Mouse (Mus musculus) testis, adult 2 months (tissue): ENCODE measurements at regions not wholly inside any gene's neighbourhood (a gene's known extent, or its start where the extent isn't known, plus 50 kb on each side); places are given as distances from the start of the nearest gene placed in this dataset.

Experiments
- H3K27ac ChIP-seq: fragments of 200-500 bp; 2 replicates; pipeline ENCODE4 v1.5.1; 2012; ENCODE audit warnings: low read depth, low read length; ENCODE audit not compliant: control insufficient read depth, insufficient read depth
- H3K27me3 ChIP-seq: fragments of 200-500 bp; 2 replicates; pipeline ENCODE4 v1.6.1; 2012; ENCODE audit warnings: mild to moderate bottlenecking, low read length, moderate library complexity; ENCODE audit not compliant: control insufficient read depth, insufficient read depth
- H3K36me3 ChIP-seq: fragments of 200-500 bp; 2 replicates; pipeline ENCODE4 v1.6.1; 2012; ENCODE audit warnings: mild to moderate bottlenecking, low read length; ENCODE audit not compliant: control insufficient read depth, insufficient read depth
- H3K4me1 ChIP-seq: fragments of 200-500 bp; 2 replicates; pipeline ENCODE4 v1.6.1; 2012; ENCODE audit warnings: low read length; ENCODE audit not compliant: control insufficient read depth, insufficient read depth
- H3K4me3 ChIP-seq: fragments of 200-500 bp; 2 replicates; pipeline ENCODE4 v1.5.1; 2012; ENCODE audit warnings: low read depth, mild to moderate bottlenecking, low read length, moderate library complexity, mixed read lengths; ENCODE audit not compliant: control insufficient read depth
- CTCF ChIP-seq: fragments of 200-500 bp; IDR thresholded peaks from 2 replicates; pipeline ENCODE4 v1.5.1; 2012; ENCODE audit warnings: low read depth, mild to moderate bottlenecking, inconsistent platforms, low read length, moderate library complexity; ENCODE audit not compliant: control insufficient read depth, insufficient read depth, insufficient replicate concordance
- POLR2A ChIP-seq: fragments of 200-500 bp; IDR thresholded peaks from 2 replicates; pipeline ENCODE4 v1.6.1; 2012; ENCODE audit warnings: low read depth, mild to moderate bottlenecking, inconsistent platforms, low read length, moderate library complexity; ENCODE audit not compliant: control insufficient read depth

GRCm38 (mm10) chr4:54757715-54758500 is 186.9 kb upstream of the Zfp462 start:
- Histone ChIP-seq H3K36me3 (no peaks in the 10 kb centered on the region), H3K4me3 (no peak overlapping the region; the same call in 1 of the 2 replicates), H3K4me1 (peaks cover 4% of the 10 kb centered on the region; the same call in 1 of the 2 replicates), H3K27me3 (no peaks in the 10 kb centered on the region), H3K27ac (no peak overlapping the region)
- TF ChIP-seq POLR2A (no peak), CTCF (no peak)

DNA sequence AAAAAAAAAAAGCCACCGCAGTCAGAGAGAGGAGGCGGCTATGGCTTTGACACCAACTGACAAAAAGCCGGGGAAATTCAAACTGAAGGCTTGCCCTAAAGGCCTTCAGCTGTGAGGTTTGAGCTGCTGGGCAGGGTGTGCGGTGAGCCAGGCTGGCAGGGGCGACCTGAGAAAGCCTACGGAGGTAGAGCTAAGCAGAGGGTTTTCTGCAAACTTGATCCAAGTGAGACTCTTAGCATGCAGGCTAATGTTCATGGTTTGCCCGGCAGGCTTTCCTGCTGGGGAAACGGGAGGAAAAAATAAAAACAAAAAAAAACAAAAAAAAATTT is 186.4 kb upstream of the Zfp462 start:
- H3K27ac ChIP-seq, result no peak overlapping the region
- TF ChIP-seq CTCF, result no peak
- TF ChIP-seq POLR2A, result no peak
- H3K4me3 ChIP-seq, result no peak overlapping the region; the same call in 1 of the 2 replicates
- H3K36me3 ChIP-seq, result no peaks in the 10 kb centered on the region
- H3K4me1 ChIP-seq, result peaks cover 4% of the 10 kb centered on the region; the same call in 1 of the 2 replicates
- H3K27me3 ChIP-seq, result no peaks in the 10 kb centered on the region

DNA sequence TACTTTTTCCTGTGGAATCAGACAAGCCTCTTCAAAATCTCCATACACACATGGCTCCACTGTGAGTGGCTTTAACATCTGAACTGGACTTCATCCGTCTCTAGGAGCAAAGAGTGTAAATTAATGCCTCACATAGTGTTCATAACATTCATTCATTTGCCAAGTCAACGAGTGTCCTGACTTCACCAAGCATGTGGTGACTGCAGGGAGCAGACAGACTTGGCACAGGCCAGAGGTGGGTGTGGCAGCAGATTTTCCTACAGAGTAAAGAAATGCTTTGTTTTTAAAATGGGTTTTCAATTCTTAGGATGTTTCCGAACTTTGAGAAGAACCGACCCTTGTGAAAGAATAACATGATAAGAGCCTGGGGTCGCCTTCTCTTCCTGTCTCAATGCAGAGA is 183.6 kb upstream of the Zfp462 start:
- Histone ChIP-seq H3K4me3 (no peak overlapping the region), H3K4me1 (peaks cover 4% of the 10 kb centered on the region; the same call in 1 of the 2 replicates), H3K27ac (no peak overlapping the region), H3K36me3 (no peaks in the 10 kb centered on the region), H3K27me3 (no peaks in the 10 kb centered on the region)
- no peak for TF ChIP-seq POLR2A
- TF ChIP-seq CTCF, result no peak

- Histone ChIP-seq H3K27ac (no peak overlapping the region), H3K4me1 (no peaks in the 10 kb centered on the region), H3K36me3 (no peaks in the 10 kb centered on the region), H3K27me3 (no peaks in the 10 kb centered on the region), H3K4me3 (peak overlapping the region; percentile 11; the same call in 1 of the 2 replicates)
- no peak for TF ChIP-seq CTCF
Measured at GRCm38 (mm10) chr4:54765045-54765444, 179.8 kb upstream of the Zfp462 start.

DNA sequence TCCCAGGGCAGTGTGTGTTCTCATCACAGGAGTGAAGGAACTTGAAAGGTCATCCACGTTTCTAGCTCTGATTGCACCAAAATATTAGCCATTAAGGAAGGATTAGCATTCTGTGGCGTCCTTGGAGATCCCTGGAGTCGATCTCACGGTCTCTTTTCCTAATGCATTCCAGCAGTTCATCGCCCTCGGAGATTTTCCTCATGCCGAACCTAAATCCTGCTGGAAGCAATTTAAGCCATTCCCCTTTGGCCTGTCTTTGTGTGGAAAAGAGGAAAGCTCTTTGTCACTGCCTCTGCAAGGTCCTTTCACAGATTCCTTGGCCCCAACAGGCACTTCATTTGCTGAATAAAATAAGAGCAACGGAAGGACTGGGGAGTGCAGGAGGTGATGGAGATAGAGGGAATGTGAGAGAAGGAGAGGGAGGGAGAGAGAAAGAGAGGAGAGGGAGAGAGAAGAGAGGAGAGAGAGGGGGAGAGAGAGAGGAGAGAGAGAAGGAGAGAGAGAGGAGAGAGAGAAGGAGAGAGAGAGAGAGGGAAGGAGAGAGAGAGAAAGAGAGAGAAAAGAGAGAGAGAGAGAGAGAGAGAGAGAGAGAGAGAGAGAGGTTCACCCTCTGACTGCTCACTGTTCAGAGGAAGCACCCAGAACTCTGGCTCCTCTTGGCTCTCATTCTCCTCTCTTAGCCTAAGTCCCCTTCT is 177.2 kb upstream of the Zfp462 start:
- no peaks in the 10 kb centered on the region for H3K27me3 ChIP-seq
- TF ChIP-seq POLR2A, result no peak
- TF ChIP-seq CTCF, result no peak
- no peaks in the 10 kb centered on the region for H3K36me3 ChIP-seq
- no peak overlapping the region for H3K4me3 ChIP-seq
- H3K4me1 ChIP-seq, result no peaks in the 10 kb centered on the region
- no peak overlapping the region for H3K27ac ChIP-seq

GRCm38 (mm10) chr4:54768836-54769235 is 176.0 kb upstream of the Zfp462 start:
- TF ChIP-seq POLR2A (no peak), CTCF (no peak)
- Histone ChIP-seq H3K4me1 (no peaks in the 10 kb centered on the region), H3K27ac (no peak overlapping the region), H3K4me3 (no peak overlapping the region), H3K27me3 (no peaks in the 10 kb centered on the region), H3K36me3 (no peaks in the 10 kb centered on the region)

GRCm38 (mm10) chr4:54774066-54774465 is 170.8 kb upstream of the Zfp462 start:
- no peaks in the 10 kb centered on the region for H3K36me3 ChIP-seq
- no peaks in the 10 kb centered on the region for H3K4me1 ChIP-seq
- TF ChIP-seq POLR2A (no peak), CTCF (no peak)
- no peak overlapping the region for H3K4me3 ChIP-seq
- no peaks in the 10 kb centered on the region for H3K27me3 ChIP-seq
- no peak overlapping the region for H3K27ac ChIP-seq

DNA sequence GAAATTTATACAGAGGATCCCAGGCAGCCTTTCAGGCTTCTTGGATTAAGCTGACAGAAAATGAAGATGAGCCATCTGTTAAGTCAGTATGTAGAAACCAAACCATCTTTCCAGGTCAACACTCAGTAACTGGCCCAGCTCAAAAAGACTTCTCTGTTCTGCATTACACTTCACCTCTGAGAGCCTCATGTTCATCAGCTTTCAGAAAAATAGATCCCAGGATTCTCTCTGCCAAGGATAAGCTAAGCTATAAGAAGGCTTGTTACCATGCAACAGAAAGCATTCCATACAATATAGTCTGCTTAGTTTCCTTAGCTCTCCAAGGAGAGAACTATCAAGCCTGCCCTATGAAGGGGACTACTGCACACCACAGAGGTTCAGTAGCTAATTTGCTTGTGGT is 170.1 kb upstream of the Zfp462 start:
- Histone ChIP-seq H3K4me1 (no peaks in the 10 kb centered on the region), H3K27ac (no peak overlapping the region), H3K4me3 (no peak overlapping the region), H3K27me3 (no peaks in the 10 kb centered on the region), H3K36me3 (no peaks in the 10 kb centered on the region)
- TF ChIP-seq POLR2A (no peak), CTCF (no peak)
